Mouse (Mus musculus) kidney, embryonic 14.5 days (tissue): ENCODE data around the gene Wnt8b. TPM values are rescaled to one million over a fixed set of nuclear protein-coding genes. Genes with fewer than 3 reads are reported as not detected.

ENCODE experiments used
- ATAC-seq: fragments of 200-750 bp; cut with Nextera tagmentation; 2 replicates; pipeline ENCODE4 v1.8.0; 2017; ENCODE audit warnings: moderate number of reproducible peaks, mild to moderate bottlenecking, moderate TSS enrichment, moderate library complexity; ENCODE audit not compliant: low FRiP score, low TSS enrichment
- H3K27ac ChIP-seq: fragments of 300-500 bp; sonication (generic); 2 replicates; pipeline ENCODE4 v1.5.1; 2014; ENCODE audit warnings: low read depth, mild to moderate bottlenecking, low read length, moderate library complexity, mixed read lengths
- H3K27me3 ChIP-seq: fragments of 300-500 bp; sonication (generic); 2 replicates; pipeline ENCODE4 v1.6.1; 2014; ENCODE audit warnings: mild to moderate bottlenecking, low read length; ENCODE audit not compliant: control insufficient read depth, insufficient read depth
- H3K36me3 ChIP-seq: fragments of 300-500 bp; sonication (generic); 2 replicates; pipeline ENCODE4 v1.6.1; 2014; ENCODE audit warnings: low read length, mixed read lengths; ENCODE audit not compliant: control insufficient read depth, insufficient read depth
- H3K4me1 ChIP-seq: fragments of 300-500 bp; sonication (generic); 2 replicates; pipeline ENCODE4 v1.6.1; 2014; ENCODE audit warnings: low read length, mixed read lengths; ENCODE audit not compliant: control insufficient read depth, insufficient read depth
- H3K4me2 ChIP-seq: fragments of 300-500 bp; sonication (generic); replicated peaks from 2 replicates; pipeline ENCODE4 v1.6.1; 2014; ENCODE audit warnings: low read depth, mild to moderate bottlenecking, low read length
- H3K4me3 ChIP-seq: fragments of 300-500 bp; sonication (generic); 2 replicates; pipeline ENCODE4 v1.5.1; 2014; ENCODE audit warnings: mild to moderate bottlenecking, low read length
- H3K9ac ChIP-seq: fragments of 300-500 bp; sonication (generic); 2 replicates; pipeline ENCODE4 v1.6.1; 2014; ENCODE audit warnings: low read depth, mild to moderate bottlenecking, low read length, moderate library complexity
- H3K9me3 ChIP-seq: fragments of 300-500 bp; sonication (generic); 2 replicates; pipeline ENCODE4 v1.6.1; 2016; ENCODE audit warnings: low read length; ENCODE audit not compliant: control insufficient read depth
- WGBS: fragments of 180-500 bp; shearing (Covaris S2); extraction: QIAGEN DNeasy Blood & Tissue Kit; methylation state at CpG from one replicate; pipeline ENCODE4 v1.1.7; 2014; 5-methylcytosine and 5-hydroxymethylcytosine counted together
- polyA plus RNA-seq: library from polyadenylated mRNA; unstranded; fragments of >200 nt; fragmentation: Nextera tagmentation; extraction: Ambion mirVana; gene quantifications from 2 replicates; pipeline ENCODE4 v1.2.1, GENCODE M21; 2014

Wnt8b gene
- polyA plus RNA-seq, result 3.5 and 4.5 TPM in 2 replicates

DNA sequence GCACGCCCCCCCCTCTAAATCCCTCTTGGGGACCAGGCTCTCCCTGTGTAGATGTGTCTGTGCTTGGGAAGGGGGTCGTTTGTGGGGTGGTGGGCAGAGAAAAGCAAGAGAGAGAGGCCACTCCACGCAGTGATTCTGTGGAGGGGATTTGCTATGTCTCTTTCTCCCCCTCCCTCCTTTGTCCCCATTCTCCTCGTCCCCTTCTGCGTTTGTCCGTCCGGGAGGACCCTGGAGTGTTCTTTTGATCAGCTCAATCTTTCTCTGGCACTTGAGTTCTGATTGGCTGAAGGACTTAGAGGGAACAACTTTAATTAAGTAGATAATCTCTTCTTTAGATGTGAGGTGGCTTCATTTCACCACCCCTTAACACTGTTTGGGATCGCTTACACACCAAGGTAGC, at the start of gene Wnt8b:
Wnt8b (plus strand) TSS at position 345 of the 400 bp plus-strand sequence.
- Histone ChIP-seq H3K4me1 (no peaks in the 10 kb centered on the region), H3K36me3 (no peaks in the 10 kb centered on the region), H3K9ac (no peak within 1 kb of the TSS), H3K9me3 (no peaks in the 10 kb centered on the region), H3K27me3 (no peaks in the 10 kb centered on the region), H3K4me3 (no peak within 1 kb of the TSS), H3K27ac (no peak within 1 kb of the TSS), H3K4me2 (no peak within 1 kb of the TSS)
- ATAC-seq, result no peak
- 50% methylated on average over 8 of the region's 8 CpGs for WGBS

DNA sequence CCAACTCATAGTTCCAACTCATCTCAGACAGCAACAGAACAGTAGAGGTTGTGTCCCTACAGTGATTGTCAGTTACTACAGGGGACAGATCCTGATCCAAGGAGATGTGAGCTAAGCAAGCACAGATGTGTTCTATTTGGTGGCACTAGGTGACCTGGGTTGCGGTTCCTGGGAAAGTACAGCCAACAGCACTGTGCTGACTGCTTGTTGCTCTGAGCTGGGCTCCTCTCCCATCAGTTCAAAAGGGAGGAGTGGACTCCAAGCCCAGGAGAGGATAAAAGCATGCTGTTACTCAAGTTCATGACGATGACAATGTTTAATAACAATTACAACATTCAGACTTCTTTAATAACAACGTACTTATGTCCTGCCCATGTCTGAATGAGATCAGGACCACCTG, 47.5 kb upstream of the Wnt8b start:
- no peak overlapping the region for H3K4me3 ChIP-seq
- H3K4me1 ChIP-seq, result no peaks in the 10 kb centered on the region
- H3K36me3 ChIP-seq, result no peaks in the 10 kb centered on the region
- H3K27ac ChIP-seq, result no peak overlapping the region
- ATAC-seq, result no peak
- no peaks in the 10 kb centered on the region for H3K27me3 ChIP-seq
- WGBS, result 88% methylated on average over 3 of the region's 3 CpGs
- no peak overlapping the region for H3K9ac ChIP-seq
- no peak overlapping the region for H3K4me2 ChIP-seq
- H3K9me3 ChIP-seq, result no peaks in the 10 kb centered on the region

DNA sequence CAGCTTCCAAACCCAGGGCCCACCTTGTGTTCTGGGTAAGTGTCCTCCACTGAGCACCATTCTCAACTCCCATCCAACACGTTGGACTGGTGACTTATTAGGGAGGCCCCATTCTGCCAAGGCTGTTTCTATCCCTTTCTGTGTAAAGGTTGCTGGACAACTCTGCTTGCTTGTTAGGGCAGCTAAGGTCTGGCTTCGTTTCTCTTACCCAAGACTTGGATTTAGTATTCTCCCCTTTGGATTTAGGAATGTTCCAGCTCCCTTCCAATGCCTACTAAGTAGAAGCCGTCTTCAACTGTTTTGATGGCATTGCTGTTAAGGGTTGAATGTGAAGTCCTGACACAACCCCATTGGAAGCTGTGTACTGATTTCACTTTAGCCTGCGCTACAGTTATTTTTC, 45.3 kb upstream of the Wnt8b start:
- H3K4me2 ChIP-seq, result no peak overlapping the region
- H3K36me3 ChIP-seq, result no peaks in the 10 kb centered on the region
- H3K9ac ChIP-seq, result no peak overlapping the region

GRCm38 (mm10) chr19:44454862-44455261, 38.4 kb upstream of the Wnt8b start:
- H3K27me3 ChIP-seq, result no peaks in the 10 kb centered on the region
- no peaks in the 10 kb centered on the region for H3K36me3 ChIP-seq
- H3K9ac ChIP-seq, result no peak overlapping the region
- H3K27ac ChIP-seq, result no peak overlapping the region
- no peak for ATAC-seq
- H3K4me1 ChIP-seq, result no peaks in the 10 kb centered on the region
- H3K4me3 ChIP-seq, result no peak overlapping the region
- H3K9me3 ChIP-seq, result no peaks in the 10 kb centered on the region
- H3K4me2 ChIP-seq, result no peak overlapping the region
- 83% methylated on average over 6 of the region's 6 CpGs for WGBS

More for the DNA sequence above, 45.3 kb upstream of the Wnt8b start:
- no peak overlapping the region for H3K4me3 ChIP-seq
- ATAC-seq, result no peak
- WGBS, result 83% methylated on average over 4 of the region's 4 CpGs
- no peaks in the 10 kb centered on the region for H3K9me3 ChIP-seq
- no peak overlapping the region for H3K27ac ChIP-seq
- no peaks in the 10 kb centered on the region for H3K27me3 ChIP-seq
- H3K4me1 ChIP-seq, result no peaks in the 10 kb centered on the region

DNA sequence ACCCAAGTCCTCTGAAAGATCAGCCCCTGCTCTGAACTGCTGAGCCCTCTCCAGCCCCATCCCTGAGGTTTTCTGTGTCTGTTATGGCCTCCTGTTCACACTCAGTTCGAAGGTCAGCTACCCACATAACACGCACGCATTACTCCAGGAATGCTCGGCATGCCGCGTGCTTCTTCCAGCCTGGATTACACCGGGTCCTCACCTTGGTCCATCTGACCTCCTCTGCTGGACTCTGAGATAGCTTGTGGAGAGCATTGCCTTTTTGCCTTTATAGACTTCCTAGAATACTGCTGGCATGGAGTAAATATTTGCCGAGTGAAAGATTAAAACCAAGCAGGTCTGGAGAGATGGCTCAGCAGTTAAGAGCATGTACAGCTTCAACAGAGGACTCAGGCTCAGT, 37.9 kb upstream of the Wnt8b start:
- Histone ChIP-seq H3K9me3 (no peaks in the 10 kb centered on the region), H3K9ac (no peak overlapping the region), H3K27ac (no peak overlapping the region), H3K4me1 (no peaks in the 10 kb centered on the region), H3K27me3 (no peaks in the 10 kb centered on the region), H3K4me2 (no peak overlapping the region), H3K4me3 (no peak overlapping the region), H3K36me3 (no peaks in the 10 kb centered on the region)
- WGBS, result 76% methylated on average over 8 of the region's 8 CpGs
- no peak for ATAC-seq

- Histone ChIP-seq H3K27me3 (no peaks in the 10 kb centered on the region), H3K4me3 (no peak overlapping the region), H3K9me3 (no peaks in the 10 kb centered on the region), H3K4me2 (no peak overlapping the region), H3K4me1 (no peaks in the 10 kb centered on the region), H3K9ac (no peak overlapping the region), H3K27ac (no peak overlapping the region), H3K36me3 (no peaks in the 10 kb centered on the region)
- 50% methylated on average over 3 of the region's 3 CpGs for WGBS
- ATAC-seq, result peak; percentile 52; the same call in 1 of the 2 replicates
These were observed 35.8 kb upstream of the Wnt8b start for GRCm38 (mm10) chr19:44457359-44458055.

GRCm38 (mm10) chr19:44458696-44459095, 34.6 kb upstream of the Wnt8b start:
- ATAC-seq, result no peak
- H3K4me2 ChIP-seq, result no peak overlapping the region
- H3K4me1 ChIP-seq, result no peaks in the 10 kb centered on the region
- 93% methylated on average over 13 of the region's 13 CpGs for WGBS
- no peaks in the 10 kb centered on the region for H3K27me3 ChIP-seq
- H3K9ac ChIP-seq, result no peak overlapping the region
- no peak overlapping the region for H3K4me3 ChIP-seq
- H3K27ac ChIP-seq, result no peak overlapping the region
- H3K36me3 ChIP-seq, result no peaks in the 10 kb centered on the region
- no peaks in the 10 kb centered on the region for H3K9me3 ChIP-seq

GRCm38 (mm10) chr19:44460441-44460840, 32.8 kb upstream of the Wnt8b start:
- no peak for ATAC-seq
- H3K9ac ChIP-seq, result no peak overlapping the region

GRCm38 (mm10) chr19:44461500-44461899, 31.8 kb upstream of the Wnt8b start:
- no peaks in the 10 kb centered on the region for H3K36me3 ChIP-seq
- H3K27me3 ChIP-seq, result no peaks in the 10 kb centered on the region
- H3K9ac ChIP-seq, result no peak overlapping the region
- no peak overlapping the region for H3K4me2 ChIP-seq
- 68% methylated on average over 4 of the region's 4 CpGs for WGBS
- H3K27ac ChIP-seq, result no peak overlapping the region
- H3K9me3 ChIP-seq, result no peaks in the 10 kb centered on the region
- no peak for ATAC-seq
- 0 out of 2 replicates have a peak, but pooled peaks cover 3% of the 10 kb centered on the region for H3K4me1 ChIP-seq
- no peak overlapping the region for H3K4me3 ChIP-seq

More at GRCm38 (mm10) chr19:44460441-44460840, 32.8 kb upstream of the Wnt8b start:
- Histone ChIP-seq H3K4me3 (no peak overlapping the region), H3K4me1 (0 out of 2 replicates have a peak, but pooled peaks cover 2% of the 10 kb centered on the region), H3K27ac (no peak overlapping the region), H3K9me3 (no peaks in the 10 kb centered on the region), H3K36me3 (no peaks in the 10 kb centered on the region), H3K4me2 (no peak overlapping the region), H3K27me3 (no peaks in the 10 kb centered on the region)
- WGBS, result 62% methylated on average over 5 of the region's 5 CpGs
